Mouse (Mus musculus) forebrain, embryonic 14.5 days (tissue): Measurements from ENCODE around the gene Arhgef11. TPM values are rescaled to one million over a fixed set of nuclear protein-coding genes. Genes with fewer than 3 reads are reported as not detected.
"Not testable (repeated sequence)": the region's sequence is repeated elsewhere in the genome, so short reads cannot be mapped to it uniquely, and the experiment has no call there.

ENCODE experiments used
- ATAC-seq: fragments of 200-750 bp; cut with Nextera tagmentation; 2 replicates; pipeline ENCODE4 v1.8.0; 2017; ENCODE audit warnings: mild to moderate bottlenecking, moderate library complexity
- DNase-seq: peaks from one replicate; pipeline ENCODE4 v3.0.0-alpha.2; 2015; ENCODE audit warnings: low spot score
- H3K27ac ChIP-seq: fragments of 300-500 bp; sonication (generic); 2 replicates; pipeline ENCODE4 v1.5.1; 2014; ENCODE audit warnings: low read depth, mild to moderate bottlenecking, control low read depth, low read length, moderate library complexity
- H3K27me3 ChIP-seq: fragments of 300-500 bp; sonication (generic); replicated peaks from 2 replicates; pipeline ENCODE4 v1.6.1; 2014; ENCODE audit warnings: low read length, control low read depth, mixed read lengths; ENCODE audit not compliant: control insufficient read depth, insufficient read depth
- H3K36me3 ChIP-seq: fragments of 300-500 bp; sonication (generic); 2 replicates; pipeline ENCODE4 v1.6.1; 2014; ENCODE audit warnings: low read length, control low read depth; ENCODE audit not compliant: control insufficient read depth, insufficient read depth
- H3K4me1 ChIP-seq: fragments of 300-500 bp; sonication (generic); 2 replicates; pipeline ENCODE4 v1.6.1; 2014; ENCODE audit warnings: antibody characterized with exemption, low read length, control low read depth; ENCODE audit not compliant: control insufficient read depth, insufficient read depth
- H3K4me2 ChIP-seq: fragments of 300-500 bp; sonication (generic); 2 replicates; pipeline ENCODE4 v1.6.1; 2014; ENCODE audit warnings: mild to moderate bottlenecking, control low read depth, low read length
- H3K4me3 ChIP-seq: fragments of 300-500 bp; sonication (generic); 2 replicates; pipeline ENCODE4 v1.5.1; 2014; ENCODE audit warnings: low read depth, low read length, control low read depth
- H3K9ac ChIP-seq: fragments of 300-500 bp; sonication (generic); 2 replicates; pipeline ENCODE4 v1.6.1; 2014; ENCODE audit warnings: mild to moderate bottlenecking, low read length, control low read depth, moderate library complexity
- H3K9me3 ChIP-seq: fragments of 300-500 bp; sonication (generic); replicated peaks from 2 replicates; pipeline ENCODE4 v1.6.1; 2016; ENCODE audit warnings: low read length, control low read depth, mixed read lengths; ENCODE audit not compliant: control insufficient read depth
- WGBS: fragments of 180-500 bp; shearing (Covaris S2); extraction: QIAGEN DNeasy Blood & Tissue Kit; methylation state at CpG from one replicate; pipeline ENCODE4 v1.1.7; 2014; 5-methylcytosine and 5-hydroxymethylcytosine counted together
- polyA plus RNA-seq: library from polyadenylated mRNA; unstranded; fragments of >200 nt; fragmentation: Nextera tagmentation; extraction: Ambion mirVana; gene quantifications from 2 replicates; pipeline ENCODE4 v1.2.1, GENCODE M21; 2014

Gene Arhgef11
- 16.9 and 20.8 TPM in 2 replicates for polyA plus RNA-seq

- no peaks in the 10 kb centered on the region for H3K36me3 ChIP-seq
- DNase-seq (peak; percentile 84), ATAC-seq (peak; percentile 96)
- peak within 1 kb of the TSS; percentile 89 for H3K27ac ChIP-seq
- no peaks in the 10 kb centered on the region for H3K27me3 ChIP-seq
- WGBS = 2% methylated on average over 64 of the region's 101 CpGs
- H3K4me1 ChIP-seq = peaks cover 29% of the 10 kb centered on the region
- no peaks in the 10 kb centered on the region for H3K9me3 ChIP-seq
- peak within 1 kb of the TSS; percentile 91 for H3K9ac ChIP-seq
- peak within 1 kb of the TSS; percentile 68 for H3K4me3 ChIP-seq
- peak within 1 kb of the TSS; percentile 98 for H3K4me2 ChIP-seq
Measured at GRCm38 (mm10) chr3:87616957-87617810, at the start of gene Arhgef11. Gene Arhgef11, plus strand, starts transcription at chr3:87617559.

- Histone ChIP-seq H3K27ac (no peak overlapping the region), H3K9ac (no peak overlapping the region), H3K4me1 (peaks cover 6% of the 10 kb centered on the region), H3K9me3 (no peaks in the 10 kb centered on the region), H3K4me3 (no peak overlapping the region), H3K4me2 (no peak overlapping the region), H3K36me3 (no peaks in the 10 kb centered on the region), H3K27me3 (no peaks in the 10 kb centered on the region)
- no peak for ATAC-seq
- no peak for DNase-seq
- WGBS = 96% methylated on average over 5 of the region's 5 CpGs
Measured at GRCm38 (mm10) chr3:87568681-87569080, 48.7 kb upstream of the Arhgef11 start.

- no peak for DNase-seq
Measured at GRCm38 (mm10) chr3:87575766-87576165, 41.6 kb upstream of the Arhgef11 start.

GRCm38 (mm10) chr3:87582259-87582658, 35.1 kb upstream of the Arhgef11 start:
- H3K4me1 ChIP-seq = no peaks in the 10 kb centered on the region
- 92% methylated on average over 4 of the region's 4 CpGs for WGBS
- no peak overlapping the region for H3K4me2 ChIP-seq
- no peaks in the 10 kb centered on the region for H3K36me3 ChIP-seq
- H3K27me3 ChIP-seq = no peaks in the 10 kb centered on the region
- no peak overlapping the region for H3K4me3 ChIP-seq
- H3K9ac ChIP-seq = no peak overlapping the region
- no peak overlapping the region for H3K27ac ChIP-seq
- H3K9me3 ChIP-seq = no peaks in the 10 kb centered on the region
- no peak for DNase-seq
- ATAC-seq = no peak

More at GRCm38 (mm10) chr3:87575766-87576165, 41.6 kb upstream of the Arhgef11 start:
- H3K9ac ChIP-seq = no peak overlapping the region
- WGBS = 36% methylated on average over 6 of the region's 6 CpGs
- H3K9me3 ChIP-seq = no peaks in the 10 kb centered on the region
- no peaks in the 10 kb centered on the region for H3K27me3 ChIP-seq
- H3K4me3 ChIP-seq = no peak overlapping the region
- H3K36me3 ChIP-seq = no peaks in the 10 kb centered on the region
- no peak for ATAC-seq
- H3K4me2 ChIP-seq = no peak overlapping the region
- H3K27ac ChIP-seq = no peak overlapping the region
- H3K4me1 ChIP-seq = no peaks in the 10 kb centered on the region

GRCm38 (mm10) chr3:87593793-87594192, 23.6 kb upstream of the Arhgef11 start:
- H3K4me1 ChIP-seq = no peaks in the 10 kb centered on the region
- H3K4me2 ChIP-seq = no peak overlapping the region
- no peak for ATAC-seq
- H3K27ac ChIP-seq = no peak overlapping the region
- no peaks in the 10 kb centered on the region for H3K9me3 ChIP-seq
- H3K4me3 ChIP-seq = no peak overlapping the region
- no peak for DNase-seq
- WGBS = 70% methylated on average over 5 of the region's 5 CpGs
- no peaks in the 10 kb centered on the region for H3K27me3 ChIP-seq
- H3K36me3 ChIP-seq = no peaks in the 10 kb centered on the region
- H3K9ac ChIP-seq = no peak overlapping the region

GRCm38 (mm10) chr3:87595328-87595727, 22.0 kb upstream of the Arhgef11 start:
- H3K9ac ChIP-seq, DNase-seq, H3K4me3 ChIP-seq, H3K9me3 ChIP-seq, H3K4me2 ChIP-seq, H3K4me1 ChIP-seq, ATAC-seq, H3K27me3 ChIP-seq, H3K36me3 ChIP-seq, H3K27ac ChIP-seq: not testable (repeated sequence)
- 82% methylated on average over 4 of the region's 4 CpGs for WGBS

GRCm38 (mm10) chr3:87601077-87601476, 16.3 kb upstream of the Arhgef11 start:
- DNase-seq, H3K4me1 ChIP-seq, H3K9me3 ChIP-seq, H3K4me2 ChIP-seq, H3K27ac ChIP-seq, ATAC-seq, H3K27me3 ChIP-seq, H3K4me3 ChIP-seq, H3K36me3 ChIP-seq, H3K9ac ChIP-seq: not testable (repeated sequence)
- 96% methylated on average over 15 of the region's 15 CpGs for WGBS

- H3K9ac ChIP-seq = 0 out of 2 replicates have a peak overlapping the region, but pooled peaks have one; percentile 91
- no peak overlapping the region for H3K27ac ChIP-seq
- H3K4me3 ChIP-seq = no peak overlapping the region
- no peaks in the 10 kb centered on the region for H3K27me3 ChIP-seq
- H3K4me1 ChIP-seq = peaks cover 26% of the 10 kb centered on the region
- H3K36me3 ChIP-seq = no peaks in the 10 kb centered on the region
- no peak for DNase-seq
- H3K4me2 ChIP-seq = peak overlapping the region; percentile 98; the same call in 1 of the 2 replicates
- 69% methylated on average over 4 of the region's 4 CpGs for WGBS
- no peak for ATAC-seq
- H3K9me3 ChIP-seq = no peaks in the 10 kb centered on the region
Measured at GRCm38 (mm10) chr3:87616354-87616753, 1.0 kb upstream of the Arhgef11 start.

- Histone ChIP-seq H3K27ac (peak overlapping the region; percentile 89), H3K4me1 (peaks cover 29% of the 10 kb centered on the region), H3K4me3 (peak overlapping the region; percentile 68), H3K27me3 (no peaks in the 10 kb centered on the region), H3K4me2 (peak overlapping the region; percentile 98), H3K9ac (peak overlapping the region; percentile 91), H3K9me3 (no peaks in the 10 kb centered on the region), H3K36me3 (no peaks in the 10 kb centered on the region)
- WGBS = 2% methylated on average over 6 of the region's 6 CpGs
- no peak for DNase-seq
- no peak for ATAC-seq
Measured at GRCm38 (mm10) chr3:87617811-87618130, 412 bp downstream of the Arhgef11 start.
